In genomic region chr6:90836749-90837148, GRCm38 (mm10) we compare ENCODE assay signal across 16 mouse cellular contexts.
"Had no signal": no experiment of that assay in that cellular context is flagged by ENCODE, and none has a peak within 500 bp of the region (broad histone marks: within the 10 kb centered on the region; RNA-seq: fewer than 3 reads in every experiment).

No protein-coding gene starts in this region.

- H3K36me3 ChIP-seq: neural tube, embryonic 13.5 days; neural tube, embryonic 15.5 days; stomach, embryonic 15.5 days had no signal

- H3K9me3 ChIP-seq: neural tube, embryonic 13.5 days; neural tube, embryonic 15.5 days; stomach, embryonic 15.5 days had no signal

- H3K4me3 ChIP-seq: neural tube, embryonic 13.5 days; neural tube, embryonic 15.5 days; stomach, embryonic 15.5 days had no signal

- H3K27me3 ChIP-seq: neural tube, embryonic 13.5 days; neural tube, embryonic 15.5 days; stomach, embryonic 15.5 days had no signal

- H3K27ac ChIP-seq: neural tube, embryonic 13.5 days; neural tube, embryonic 15.5 days; stomach, embryonic 15.5 days; stomach, postnatal 0 days had no signal

- DNase-seq: retina, postnatal 1 day; right cerebral cortex, adult 18-20 months; right cerebral cortex, postnatal 14 days; right cerebral cortex, postnatal 25 days; right cerebral cortex, postnatal 4 days; spleen, adult 18-20 months; thymus, adult 18-20 months; thymus, adult 2 months; thymus, postnatal 14 days; thymus, postnatal 25 days; thymus, postnatal 36 days; thymus, postnatal 4 days had no signal

- H3K9ac ChIP-seq: neural tube, embryonic 13.5 days; neural tube, embryonic 15.5 days; stomach, embryonic 15.5 days had no signal

- H3K4me1 ChIP-seq: neural tube, embryonic 13.5 days; stomach, embryonic 15.5 days had no signal

- H3K4me2 ChIP-seq: neural tube, embryonic 13.5 days; neural tube, embryonic 15.5 days; stomach, embryonic 15.5 days had no signal
